Mouse (Mus musculus): Measurements from ENCODE around the gene Mamstr. TPM values are rescaled to one million over a fixed set of nuclear protein-coding genes. Genes with fewer than 3 reads are reported as not detected.

The Mamstr gene
- total and polyA plus RNA-seq, 2 experiments from 2014 or later: 2.9 to 3.6 TPM

DNA sequence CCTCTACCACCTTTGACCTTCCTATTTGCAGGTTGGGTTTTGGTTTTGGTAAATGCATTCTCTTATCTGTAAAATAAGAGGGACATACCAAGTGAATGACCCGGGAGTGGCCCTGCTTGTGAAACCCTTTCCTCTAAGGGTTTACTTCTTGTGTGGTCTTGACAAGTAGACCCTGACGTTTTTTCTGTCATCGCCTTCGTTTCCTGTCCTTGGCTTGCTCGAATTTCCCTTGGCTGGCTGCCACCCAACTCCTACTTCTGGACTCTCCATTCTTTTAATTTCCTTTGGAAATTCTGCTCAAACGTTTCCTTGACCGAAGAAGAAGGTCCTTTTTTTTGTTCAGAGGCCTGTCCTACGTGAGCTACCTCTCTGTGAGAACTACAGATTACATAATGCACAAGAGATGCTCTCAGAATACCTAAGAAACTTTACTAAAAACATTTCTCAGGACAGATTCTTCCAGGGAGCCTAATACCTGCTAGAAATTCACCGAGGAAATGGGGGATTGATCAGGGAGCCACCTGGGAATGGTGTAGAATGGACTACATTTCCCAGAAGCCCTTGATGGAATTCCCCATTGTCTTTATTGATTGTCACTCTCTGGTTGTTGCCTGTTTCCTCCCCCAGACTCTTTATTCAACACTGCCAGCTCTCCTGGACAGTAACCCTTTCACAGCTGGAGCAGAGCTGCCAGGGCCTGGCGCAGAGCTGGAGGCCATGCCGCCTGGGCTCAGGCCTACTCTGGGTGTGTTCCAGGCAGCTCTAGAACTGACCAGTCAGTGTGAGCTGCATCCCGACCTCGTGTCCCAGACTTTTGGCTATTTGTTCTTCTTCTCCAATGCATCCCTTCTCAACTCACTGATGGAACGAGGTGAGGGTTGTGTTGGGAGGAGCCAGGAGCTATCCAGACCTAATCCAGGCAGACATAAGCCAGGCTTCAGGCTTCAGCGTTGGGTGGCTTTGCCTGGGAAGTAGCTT lies 3.8 kb upstream of the Mamstr start:
- H3K9ac ChIP-seq (replicated peaks; ENCODE audit: low read length): no peak overlapping the region
- TF ChIP-seq CTCF (IDR thresholded peaks at IDR 0.05; ENCODE audit: low read depth): no peak
- H3K4me2 ChIP-seq (ENCODE audit: low read depth, low read length): no peak overlapping the region
- ATAC-seq: no peak
- H3K9me3 ChIP-seq (ENCODE audit: low read length): no peaks in the 10 kb centered on the region
- no peaks in the 10 kb centered on the region for H3K36me3 ChIP-seq (ENCODE audit: insufficient read depth, low read length)
- H3K27me3 ChIP-seq (ENCODE audit: insufficient read depth, low read length): no peaks in the 10 kb centered on the region
- H3K4me1 ChIP-seq (ENCODE audit: insufficient read depth, low read length): 0 out of 2 replicates have a peak, but pooled peaks cover 9% of the 10 kb centered on the region
- 83% methylated on average over 15 of the region's 15 CpGs for WGBS
- DNase-seq (ENCODE audit: low spot score): no peak
- no peak overlapping the region for H3K27ac ChIP-seq
- no peak overlapping the region for H3K4me3 ChIP-seq (ENCODE audit: low read length)

DNA sequence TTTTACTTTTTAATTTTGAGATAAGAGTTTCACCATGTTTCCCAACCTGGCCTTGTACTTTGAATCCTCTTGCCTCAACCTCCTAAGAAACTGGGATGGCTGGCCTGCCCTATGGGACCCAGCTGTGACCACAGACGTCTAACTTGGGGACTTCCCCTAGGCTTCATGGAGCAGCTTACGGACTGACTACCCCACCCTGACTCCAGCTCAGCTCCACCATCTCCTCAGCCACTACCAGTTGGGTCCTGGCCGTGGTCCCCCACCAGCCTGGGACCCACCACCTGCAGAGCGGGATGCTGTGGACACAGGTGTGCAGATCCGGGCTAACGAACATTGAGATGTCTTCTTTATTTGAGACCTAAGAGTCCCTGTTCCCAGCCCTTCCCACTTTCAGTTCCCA lies 2.1 kb upstream of the Mamstr start:
- H3K9me3 ChIP-seq (ENCODE audit: low read length): no peaks in the 10 kb centered on the region
- DNase-seq (ENCODE audit: low spot score) (no peak), ATAC-seq (no peak)
- no peak overlapping the region for H3K27ac ChIP-seq
- 90% methylated on average over 6 of the region's 6 CpGs for WGBS
- H3K4me1 ChIP-seq (ENCODE audit: insufficient read depth, low read length): peaks cover 16% of the 10 kb centered on the region; the same call in 1 of the 2 replicates
- H3K36me3 ChIP-seq (ENCODE audit: insufficient read depth, low read length): no peaks in the 10 kb centered on the region
- no peaks in the 10 kb centered on the region for H3K27me3 ChIP-seq (ENCODE audit: insufficient read depth, low read length)
- no peak overlapping the region for H3K4me3 ChIP-seq (ENCODE audit: low read length)
- H3K9ac ChIP-seq (replicated peaks; ENCODE audit: low read length): no peak overlapping the region
- no peak overlapping the region for H3K4me2 ChIP-seq (ENCODE audit: low read depth, low read length)
- TF ChIP-seq CTCF (IDR thresholded peaks at IDR 0.05; ENCODE audit: low read depth): no peak

DNA sequence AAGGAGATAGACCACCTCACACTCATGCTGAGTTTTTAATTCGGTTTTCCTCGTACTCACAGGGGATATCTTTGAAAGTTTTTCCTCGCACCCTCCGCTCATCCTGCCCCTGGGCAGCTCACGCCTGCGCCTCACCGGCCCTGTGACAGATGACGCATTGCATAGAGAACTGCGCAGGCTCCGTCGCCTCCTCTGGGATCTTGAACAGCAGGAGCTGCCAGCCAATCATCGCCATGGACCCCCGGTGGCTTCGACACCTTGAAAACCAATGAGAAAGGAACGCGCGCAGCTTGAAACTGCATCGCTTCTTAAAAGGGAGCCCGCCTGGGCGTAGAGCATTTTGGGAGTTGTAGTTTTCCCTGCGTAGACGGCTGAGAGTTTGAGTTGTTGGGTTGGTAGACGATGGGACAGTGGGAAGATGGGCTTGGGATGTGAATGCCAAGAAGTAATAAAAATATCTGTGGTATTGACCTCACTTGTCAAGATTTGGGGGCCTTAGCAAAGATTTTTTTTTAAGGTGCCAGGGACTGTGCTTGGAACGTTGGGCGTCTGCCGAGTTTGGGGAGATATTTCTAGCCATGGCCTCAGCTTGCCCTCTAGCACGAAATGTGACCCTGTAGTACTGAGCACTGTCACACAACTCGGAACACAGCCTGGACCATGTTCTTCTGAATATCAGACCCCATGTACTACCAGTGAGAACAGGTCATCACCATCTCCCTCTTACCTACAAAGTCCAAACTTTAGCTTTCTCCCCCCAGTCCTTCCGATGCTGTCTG lies 965 bp upstream of the Mamstr start:
- no peaks in the 10 kb centered on the region for H3K9me3 ChIP-seq (ENCODE audit: low read length)
- no peaks in the 10 kb centered on the region for H3K27me3 ChIP-seq (ENCODE audit: insufficient read depth, low read length)
- no peak overlapping the region for H3K27ac ChIP-seq
- ATAC-seq: peak; percentile 90
- DNase-seq (ENCODE audit: low spot score): peak; percentile 100
- H3K4me3 ChIP-seq (ENCODE audit: low read length): peak overlapping the region; percentile 25; the same call in 1 of the 2 replicates
- peaks cover 22% of the 10 kb centered on the region; the same call in 1 of the 2 replicates for H3K4me1 ChIP-seq (ENCODE audit: insufficient read depth, low read length)
- TF ChIP-seq CTCF (IDR thresholded peaks at IDR 0.05; ENCODE audit: low read depth): no peak
- WGBS: 23% methylated on average over 29 of the region's 29 CpGs
- H3K36me3 ChIP-seq (ENCODE audit: insufficient read depth, low read length): no peaks in the 10 kb centered on the region
- peak overlapping the region; percentile 49 for H3K4me2 ChIP-seq (ENCODE audit: low read depth, low read length)
- H3K9ac ChIP-seq (replicated peaks; ENCODE audit: low read length): peak overlapping the region; percentile 31; the same call in 1 of the 2 replicates

GRCm38 (mm10) chr7:45640191-45640957 lies 597 bp downstream of the Mamstr start:
- no peak for DNase-seq (ENCODE audit: low spot score)
- no peak overlapping the region for H3K9ac ChIP-seq (replicated peaks; ENCODE audit: low read length)
- no peaks in the 10 kb centered on the region for H3K27me3 ChIP-seq (ENCODE audit: insufficient read depth, low read length)
- TF ChIP-seq CTCF (IDR thresholded peaks at IDR 0.05; ENCODE audit: low read depth): no peak
- peaks cover 22% of the 10 kb centered on the region; the same call in 1 of the 2 replicates for H3K4me1 ChIP-seq (ENCODE audit: insufficient read depth, low read length)
- H3K4me3 ChIP-seq (ENCODE audit: low read length): no peak overlapping the region
- ATAC-seq: no peak
- no peaks in the 10 kb centered on the region for H3K36me3 ChIP-seq (ENCODE audit: insufficient read depth, low read length)
- H3K27ac ChIP-seq: no peak overlapping the region
- WGBS: 72% methylated on average over 19 of the region's 19 CpGs
- no peaks in the 10 kb centered on the region for H3K9me3 ChIP-seq (ENCODE audit: low read length)
- no peak overlapping the region for H3K4me2 ChIP-seq (ENCODE audit: low read depth, low read length)

- H3K27me3 ChIP-seq (ENCODE audit: insufficient read depth, low read length): no peaks in the 10 kb centered on the region
- peak overlapping the region; percentile 78; the same call in 1 of the 2 replicates for H3K4me2 ChIP-seq (ENCODE audit: low read depth, low read length)
- H3K4me3 ChIP-seq (ENCODE audit: low read length): 0 out of 2 replicates have a peak overlapping the region, but pooled peaks have one; percentile 4
- H3K27ac ChIP-seq: peak overlapping the region; percentile 1; the same call in 1 of the 2 replicates
- ATAC-seq (no peak), DNase-seq (ENCODE audit: low spot score) (peak; percentile 63)
- no peak overlapping the region for H3K9ac ChIP-seq (replicated peaks; ENCODE audit: low read length)
- no peak for TF ChIP-seq CTCF (IDR thresholded peaks at IDR 0.05; ENCODE audit: low read depth)
- peaks cover 22% of the 10 kb centered on the region; the same call in 1 of the 2 replicates for H3K4me1 ChIP-seq (ENCODE audit: insufficient read depth, low read length)
- 42% methylated on average over 17 of the region's 17 CpGs for WGBS
- H3K9me3 ChIP-seq (ENCODE audit: low read length): no peaks in the 10 kb centered on the region
- H3K36me3 ChIP-seq (ENCODE audit: insufficient read depth, low read length): no peaks in the 10 kb centered on the region
These were observed 1.7 kb downstream of the Mamstr start for GRCm38 (mm10) chr7:45641391-45642040.
